Mouse (Mus musculus) MEL (cell line): ENCODE measurements at regions not wholly inside any gene's neighbourhood (a gene's known extent, or its start where the extent isn't known, plus 50 kb on each side); places are given as distances from the start of the nearest gene placed in this dataset.

Source experiments
- DNase-seq: peaks from one replicate; pipeline ENCODE4 v3.0.0; 2011; ENCODE audit warnings: low read depth, low spot score
- H3K27ac ChIP-seq: 2 replicates; pipeline ENCODE4 v1.5.1; 2012; ENCODE audit warnings: low read depth, mild to moderate bottlenecking, control low read depth, low read length, moderate library complexity; ENCODE audit not compliant: control insufficient read depth
- H3K27me3 ChIP-seq, 2 experiments: fragments of 150-350 bp in 1 of 2; sonication (generic) in 1 of 2; 2 replicates each; pipeline ENCODE4 v1.6.1; 2012; ENCODE audit warnings: low read length in 2 of 2, mild to moderate bottlenecking in 2 of 2, improper control_type of control experiment in 1 of 2, moderate library complexity in 1 of 2; ENCODE audit not compliant: insufficient read depth in 2 of 2, control insufficient read depth in 1 of 2
- H3K36me3 ChIP-seq, 2 experiments: 2 replicates each; pipeline ENCODE4 v1.6.1; 2012 to 2014; ENCODE audit warnings: low read length in 2 of 2, improper control_type of control experiment in 1 of 2, inconsistent platforms in 1 of 2, mild to moderate bottlenecking in 1 of 2; ENCODE audit not compliant: insufficient read depth in 2 of 2, control insufficient read depth in 1 of 2
- H3K4me1 ChIP-seq, 2 experiments: fragments of 150-350 bp in 1 of 2; sonication (generic) in 1 of 2; 2 replicates each; pipeline ENCODE4 v1.6.1; 2012; ENCODE audit warnings: low read length in 2 of 2, improper control_type of control experiment in 1 of 2, mild to moderate bottlenecking in 1 of 2; ENCODE audit not compliant: insufficient read depth in 2 of 2, control insufficient read depth in 1 of 2
- H3K4me3 ChIP-seq, 2 experiments: fragments of 150-350 bp in 1 of 2; sonication (generic) in 1 of 2; 2 replicates each; pipeline ENCODE4 v1.5.1; 2012; ENCODE audit warnings: low read depth in 2 of 2, low read length in 2 of 2, mild to moderate bottlenecking in 2 of 2, moderate library complexity in 2 of 2, control low read depth in 1 of 2, improper control_type of control experiment in 1 of 2; ENCODE audit not compliant: control insufficient read depth in 1 of 2, insufficient read depth in 1 of 2
- H3K79me2 ChIP-seq: 2 replicates; pipeline ENCODE4 v1.6.1; 2012; ENCODE audit warnings: mild to moderate bottlenecking, low read length, moderate library complexity; ENCODE audit not compliant: control insufficient read depth, poor library complexity, insufficient read depth
- H3K9ac ChIP-seq: 2 replicates; pipeline ENCODE4 v1.6.1; 2012; ENCODE audit warnings: low read depth, mild to moderate bottlenecking, control low read depth, low read length, moderate library complexity; ENCODE audit not compliant: control insufficient read depth, poor library complexity, severe bottlenecking
- H3K9me3 ChIP-seq: fragments of 150-350 bp; sonication (generic); replicated peaks from 2 replicates; pipeline ENCODE4 v1.6.1; 2012; ENCODE audit warnings: mild to moderate bottlenecking, low read length, improper control_type of control experiment, moderate library complexity; ENCODE audit not compliant: insufficient read depth
- CHD2 ChIP-seq: IDR thresholded peaks from 2 replicates; pipeline ENCODE4 v1.6.1; 2011; ENCODE audit warnings: low read length, improper control_type of control experiment
- E2F4 ChIP-seq: IDR thresholded peaks from 2 replicates; pipeline ENCODE4 v1.6.1; 2011; ENCODE audit warnings: low read depth, low read length, improper control_type of control experiment, borderline replicate concordance
- MAFK ChIP-seq: IDR thresholded peaks from 2 replicates; pipeline ENCODE4 v1.6.1; 2011; ENCODE audit warnings: low read depth, mild to moderate bottlenecking, low read length, improper control_type of control experiment, borderline replicate concordance
- MXI1 ChIP-seq: IDR thresholded peaks from 2 replicates; pipeline ENCODE4 v1.6.1; 2011; ENCODE audit warnings: mild to moderate bottlenecking, low read depth, low read length, improper control_type of control experiment
- MYC ChIP-seq: IDR thresholded peaks from 2 replicates; pipeline ENCODE4 v1.6.1; 2011; ENCODE audit warnings: low read depth, mild to moderate bottlenecking, low read length, improper control_type of control experiment, moderate library complexity
- POLR2A ChIP-seq, 2 experiments: IDR thresholded peaks; 2 replicates each; pipeline ENCODE4 v1.6.1; 2011 to 2012; ENCODE audit warnings: low read length in 2 of 2, mild to moderate bottlenecking in 2 of 2, control low read depth in 1 of 2, improper control_type of control experiment in 1 of 2, low read depth in 1 of 2, moderate library complexity in 1 of 2; ENCODE audit not compliant: control insufficient read depth in 1 of 2, insufficient read depth in 1 of 2, poor library complexity in 1 of 2
- POLR2AphosphoS5 ChIP-seq: IDR thresholded peaks from 2 replicates; pipeline ENCODE4 v1.6.1; 2012; ENCODE audit warnings: low read depth, borderline replicate concordance, mild to moderate bottlenecking, inconsistent platforms, low read length, moderate library complexity, mixed read lengths
- SIN3A ChIP-seq: IDR thresholded peaks from 2 replicates; pipeline ENCODE4 v1.6.1; 2012; ENCODE audit warnings: low read length, improper control_type of control experiment, inconsistent platforms
- TAL1 ChIP-seq: IDR thresholded peaks from 2 replicates; pipeline ENCODE4 v1.6.1; 2012; ENCODE audit warnings: mild to moderate bottlenecking, inconsistent platforms, low read length, moderate library complexity, mixed read lengths
- TBP ChIP-seq: IDR thresholded peaks from 2 replicates; pipeline ENCODE4 v1.8.0; 2011; ENCODE audit warnings: low read depth, low read length, improper control_type of control experiment
- USF2 ChIP-seq, 2 experiments: IDR thresholded peaks; 2 replicates each; pipeline ENCODE4 v1.6.1; 2011 to 2012; ENCODE audit warnings: improper control_type of control experiment in 2 of 2, low read length in 2 of 2, borderline replicate concordance in 1 of 2, inconsistent platforms in 1 of 2, low read depth in 1 of 2, mild to moderate bottlenecking in 1 of 2; ENCODE audit not compliant: insufficient read depth in 1 of 2

DNA sequence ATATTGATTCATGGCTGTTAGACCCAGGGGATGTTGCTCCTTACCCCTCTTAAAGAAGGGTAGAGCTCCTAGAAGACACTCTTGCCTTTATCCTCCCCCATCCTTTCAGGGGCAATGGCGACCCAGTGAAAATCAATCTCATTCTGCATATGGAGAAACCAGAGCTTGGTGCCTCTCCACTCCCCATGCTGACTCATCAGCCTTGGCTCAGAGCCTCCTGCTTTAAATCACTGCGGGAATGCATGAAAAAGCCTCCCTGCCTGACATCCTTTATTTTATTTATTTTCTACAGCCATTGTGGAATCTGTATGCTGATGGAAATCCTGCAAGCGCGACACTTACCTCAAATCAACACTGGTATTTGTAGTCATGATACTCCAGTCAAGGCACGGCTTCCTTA is 415.2 kb downstream of the Cmpk2 start:
- Histone ChIP-seq H3K27me3 (no peaks in the 10 kb centered on the region), H3K4me1 (no peaks in the 10 kb centered on the region), H3K9ac (no peak overlapping the region), H3K4me3 (no peak overlapping the region), H3K36me3 (no peaks in the 10 kb centered on the region), H3K27ac (no peak overlapping the region), H3K79me2 (no peaks in the 10 kb centered on the region), H3K9me3 (no peaks in the 10 kb centered on the region)
- no peak for DNase-seq
- TF ChIP-seq MXI1 = no peak

- no peak overlapping the region for H3K4me3 ChIP-seq
- no peak for TF ChIP-seq TBP
- TF ChIP-seq TAL1 = no peak
- TF ChIP-seq POLR2AphosphoS5 = no peak
- TF ChIP-seq SIN3A = no peak
- no peak for TF ChIP-seq MXI1
- TF ChIP-seq, all 39 proteins: peak for 0
- DNase-seq = no peak
- H3K27ac ChIP-seq = no peak overlapping the region
- H3K9me3 ChIP-seq = no peaks in the 10 kb centered on the region
- no peaks in the 10 kb centered on the region for H3K4me1 ChIP-seq
- no peaks in the 10 kb centered on the region for H3K79me2 ChIP-seq
- no peak overlapping the region for H3K9ac ChIP-seq
- H3K27me3 ChIP-seq = no peaks in the 10 kb centered on the region
- no peaks in the 10 kb centered on the region for H3K36me3 ChIP-seq
These were observed 408.7 kb downstream of the Cmpk2 start for GRCm38 (mm10) chr12:26877691-26878121.

GRCm38 (mm10) chr12:26877284-26877683 is 408.3 kb downstream of the Cmpk2 start:
- H3K27ac ChIP-seq = no peak overlapping the region
- H3K27me3 ChIP-seq = no peaks in the 10 kb centered on the region
- no peaks in the 10 kb centered on the region for H3K79me2 ChIP-seq
- TF ChIP-seq TBP (no peak), POLR2A (IDR thresholded peaks at IDR 0.05; ENCODE audit: control insufficient read depth in 1 of 2, insufficient read depth in 1 of 2, low read depth in 1 of 2, low read length in 2 of 2, poor library complexity in 1 of 2) (no peak), MYC (no peak), USF2 (IDR thresholded peaks at IDR 0.05; ENCODE audit: borderline replicate concordance in 1 of 2, insufficient read depth in 1 of 2, low read depth in 1 of 2, low read length in 2 of 2) (no peak), MAFK (no peak), CHD2 (no peak), E2F4 (no peak), TAL1 (no peak)
- no peaks in the 10 kb centered on the region for H3K36me3 ChIP-seq
- no peaks in the 10 kb centered on the region for H3K4me1 ChIP-seq
- H3K4me3 ChIP-seq = no peak overlapping the region
- no peak overlapping the region for H3K9ac ChIP-seq
- no peak for DNase-seq
- H3K9me3 ChIP-seq = no peaks in the 10 kb centered on the region
